Mouse (Mus musculus): ENCODE measurements at regions not wholly inside any gene's neighbourhood (a gene's known extent, or its start where the extent isn't known, plus 50 kb on each side); places are given as distances from the start of the nearest gene placed in this dataset.

GRCm38 (mm10) chr13:39326176-39326575 is 365.5 kb upstream of the Slc35b3 start:
- no peaks in the 10 kb centered on the region for H3K9me3 ChIP-seq (ENCODE audit: control insufficient read depth, low read length)
- no peak overlapping the region for H3K4me3 ChIP-seq (ENCODE audit: low read length)
- H3K27me3 ChIP-seq (ENCODE audit: control insufficient read depth, insufficient read depth, low read depth, low read length): no peaks in the 10 kb centered on the region
- no peaks in the 10 kb centered on the region for H3K36me3 ChIP-seq (ENCODE audit: control insufficient read depth, insufficient read depth, low read length)
- H3K9ac ChIP-seq (ENCODE audit: low read length): no peak overlapping the region
- H3K27ac ChIP-seq (ENCODE audit: low read length): no peak overlapping the region
- H3K4me2 ChIP-seq (ENCODE audit: low read depth, low read length): no peak overlapping the region
- no peak for ATAC-seq (ENCODE audit: low read depth)
- 46% methylated on average over 8 of the region's 8 CpGs for WGBS
- H3K4me1 ChIP-seq (replicated peaks; ENCODE audit: control insufficient read depth, insufficient read depth, low read length): no peaks in the 10 kb centered on the region

DNA sequence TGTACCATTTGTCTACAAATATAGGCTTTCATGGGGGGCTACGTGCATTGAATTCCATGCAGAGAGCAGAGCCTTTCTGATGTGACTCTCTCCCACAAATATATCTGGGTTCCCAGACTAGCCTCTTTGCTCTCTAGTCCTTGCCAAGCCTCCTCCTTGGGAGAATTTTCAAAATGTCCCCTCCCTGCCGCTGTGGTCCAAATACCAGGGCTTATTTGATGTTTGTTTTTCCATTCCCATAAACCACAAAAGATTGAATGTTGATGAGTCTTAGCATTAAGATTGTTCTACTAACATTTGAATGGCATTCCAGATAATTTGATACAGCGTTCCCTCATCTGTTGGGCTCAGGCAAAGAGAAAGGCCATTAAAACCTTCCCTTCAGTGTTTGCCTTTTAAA is 360.4 kb upstream of the Slc35b3 start:
- H3K4me1 ChIP-seq (replicated peaks; ENCODE audit: control insufficient read depth, insufficient read depth, low read length): no peaks in the 10 kb centered on the region
- WGBS: 91% methylated on average over 3 of the region's 3 CpGs
- no peak overlapping the region for H3K4me3 ChIP-seq (ENCODE audit: low read length)
- ATAC-seq (ENCODE audit: low read depth): no peak
- no peaks in the 10 kb centered on the region for H3K36me3 ChIP-seq (ENCODE audit: control insufficient read depth, insufficient read depth, low read length)
- no peaks in the 10 kb centered on the region for H3K9me3 ChIP-seq (ENCODE audit: control insufficient read depth, low read length)
- H3K27me3 ChIP-seq (ENCODE audit: control insufficient read depth, insufficient read depth, low read depth, low read length): no peaks in the 10 kb centered on the region
- H3K9ac ChIP-seq (ENCODE audit: low read length): no peak overlapping the region
- H3K27ac ChIP-seq (ENCODE audit: low read length): no peak overlapping the region
- H3K4me2 ChIP-seq (ENCODE audit: low read depth, low read length): no peak overlapping the region

DNA sequence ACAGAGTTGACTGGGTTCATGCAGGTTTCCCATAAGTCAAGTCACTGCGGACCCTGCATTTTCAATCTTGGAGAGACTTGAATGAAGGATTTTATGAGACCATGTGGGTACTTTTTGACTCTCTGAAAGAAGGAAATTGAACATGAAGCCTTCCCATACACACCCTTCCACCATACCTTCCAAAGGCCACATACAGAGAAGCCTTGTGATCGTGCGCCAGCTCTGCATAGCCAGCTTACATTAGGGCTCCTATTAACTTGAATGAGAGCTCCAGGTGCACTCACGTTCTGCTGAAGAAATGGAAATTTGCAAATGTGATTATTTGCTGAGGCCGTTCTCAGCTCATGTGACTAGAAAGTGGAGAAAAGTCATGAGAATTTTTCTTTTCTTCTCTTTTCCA is 349.1 kb upstream of the Slc35b3 start:
- ATAC-seq (ENCODE audit: low read depth): no peak
- Histone ChIP-seq H3K27ac (ENCODE audit: low read length) (no peak overlapping the region), H3K4me3 (ENCODE audit: low read length) (no peak overlapping the region), H3K27me3 (ENCODE audit: control insufficient read depth, insufficient read depth, low read depth, low read length) (no peaks in the 10 kb centered on the region), H3K9ac (ENCODE audit: low read length) (no peak overlapping the region), H3K4me1 (replicated peaks; ENCODE audit: control insufficient read depth, insufficient read depth, low read length) (no peaks in the 10 kb centered on the region), H3K36me3 (ENCODE audit: control insufficient read depth, insufficient read depth, low read length) (no peaks in the 10 kb centered on the region), H3K9me3 (ENCODE audit: control insufficient read depth, low read length) (no peaks in the 10 kb centered on the region), H3K4me2 (ENCODE audit: low read depth, low read length) (no peak overlapping the region)
- WGBS: 85% methylated on average over 5 of the region's 5 CpGs

DNA sequence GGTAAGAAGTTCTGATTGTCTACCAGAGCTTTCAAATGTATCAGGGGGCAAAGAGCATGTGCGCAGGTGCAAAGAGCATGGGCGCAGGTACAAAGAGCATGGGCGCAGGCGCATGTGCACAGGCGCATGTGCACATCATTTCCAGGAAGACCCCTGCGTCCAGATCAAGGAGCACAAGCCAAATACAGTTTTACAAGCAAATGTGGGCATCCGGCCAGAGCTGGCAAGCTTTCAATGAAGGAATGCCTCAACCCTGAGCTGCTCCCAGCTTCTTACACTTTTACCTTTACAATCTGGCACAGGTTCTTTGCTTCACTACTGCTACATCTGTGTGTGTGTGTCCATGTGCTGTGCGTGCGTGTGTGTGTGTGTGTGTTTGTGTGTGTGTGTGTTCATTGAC is 347.2 kb upstream of the Slc35b3 start:
- no peak for ATAC-seq (ENCODE audit: low read depth)

GRCm38 (mm10) chr13:39306851-39307250 is 346.2 kb upstream of the Slc35b3 start:
- Histone ChIP-seq H3K27ac (ENCODE audit: low read length) (no peak overlapping the region), H3K4me3 (ENCODE audit: low read length) (no peak overlapping the region), H3K4me2 (ENCODE audit: low read depth, low read length) (no peak overlapping the region), H3K27me3 (ENCODE audit: control insufficient read depth, insufficient read depth, low read depth, low read length) (no peaks in the 10 kb centered on the region), H3K9ac (ENCODE audit: low read length) (no peak overlapping the region), H3K9me3 (ENCODE audit: control insufficient read depth, low read length) (no peaks in the 10 kb centered on the region), H3K4me1 (replicated peaks; ENCODE audit: control insufficient read depth, insufficient read depth, low read length) (no peaks in the 10 kb centered on the region), H3K36me3 (ENCODE audit: control insufficient read depth, insufficient read depth, low read length) (no peaks in the 10 kb centered on the region)
- WGBS: 73% methylated on average over 3 of the region's 3 CpGs
- ATAC-seq (ENCODE audit: low read depth): no peak

More for the DNA sequence above, 347.2 kb upstream of the Slc35b3 start:
- H3K27ac ChIP-seq (ENCODE audit: low read length): no peak overlapping the region
- H3K4me1 ChIP-seq (replicated peaks; ENCODE audit: control insufficient read depth, insufficient read depth, low read length): no peaks in the 10 kb centered on the region
- no peaks in the 10 kb centered on the region for H3K9me3 ChIP-seq (ENCODE audit: control insufficient read depth, low read length)
- H3K9ac ChIP-seq (ENCODE audit: low read length): no peak overlapping the region
- H3K4me2 ChIP-seq (ENCODE audit: low read depth, low read length): no peak overlapping the region
- no peaks in the 10 kb centered on the region for H3K27me3 ChIP-seq (ENCODE audit: control insufficient read depth, insufficient read depth, low read depth, low read length)
- H3K4me3 ChIP-seq (ENCODE audit: low read length): no peak overlapping the region
- 76% methylated on average over 9 of the region's 9 CpGs for WGBS
- no peaks in the 10 kb centered on the region for H3K36me3 ChIP-seq (ENCODE audit: control insufficient read depth, insufficient read depth, low read length)

- Histone ChIP-seq H3K36me3 (ENCODE audit: control insufficient read depth, insufficient read depth, low read length) (no peaks in the 10 kb centered on the region), H3K4me2 (ENCODE audit: low read depth, low read length) (no peak overlapping the region), H3K9ac (ENCODE audit: low read length) (no peak overlapping the region), H3K4me1 (replicated peaks; ENCODE audit: control insufficient read depth, insufficient read depth, low read length) (no peaks in the 10 kb centered on the region), H3K4me3 (ENCODE audit: low read length) (no peak overlapping the region), H3K9me3 (ENCODE audit: control insufficient read depth, low read length) (no peaks in the 10 kb centered on the region), H3K27me3 (ENCODE audit: control insufficient read depth, insufficient read depth, low read depth, low read length) (no peaks in the 10 kb centered on the region), H3K27ac (ENCODE audit: low read length) (no peak overlapping the region)
- 63% methylated on average over 6 of the region's 6 CpGs for WGBS
- no peak for ATAC-seq (ENCODE audit: low read depth)
These were observed 336.5 kb upstream of the Slc35b3 start for GRCm38 (mm10) chr13:39297129-39297528.

- Histone ChIP-seq H3K9ac (ENCODE audit: low read length) (no peak overlapping the region), H3K36me3 (ENCODE audit: control insufficient read depth, insufficient read depth, low read length) (no peaks in the 10 kb centered on the region), H3K9me3 (ENCODE audit: control insufficient read depth, low read length) (no peaks in the 10 kb centered on the region), H3K27ac (ENCODE audit: low read length) (no peak overlapping the region), H3K27me3 (ENCODE audit: control insufficient read depth, insufficient read depth, low read depth, low read length) (no peaks in the 10 kb centered on the region), H3K4me2 (ENCODE audit: low read depth, low read length) (no peak overlapping the region), H3K4me3 (ENCODE audit: low read length) (no peak overlapping the region), H3K4me1 (replicated peaks; ENCODE audit: control insufficient read depth, insufficient read depth, low read length) (no peaks in the 10 kb centered on the region)
- WGBS: 45% methylated on average over 5 of the region's 6 CpGs
- ATAC-seq (ENCODE audit: low read depth): no peak
These were observed 329.7 kb upstream of the Slc35b3 start for GRCm38 (mm10) chr13:39290216-39290960.

DNA sequence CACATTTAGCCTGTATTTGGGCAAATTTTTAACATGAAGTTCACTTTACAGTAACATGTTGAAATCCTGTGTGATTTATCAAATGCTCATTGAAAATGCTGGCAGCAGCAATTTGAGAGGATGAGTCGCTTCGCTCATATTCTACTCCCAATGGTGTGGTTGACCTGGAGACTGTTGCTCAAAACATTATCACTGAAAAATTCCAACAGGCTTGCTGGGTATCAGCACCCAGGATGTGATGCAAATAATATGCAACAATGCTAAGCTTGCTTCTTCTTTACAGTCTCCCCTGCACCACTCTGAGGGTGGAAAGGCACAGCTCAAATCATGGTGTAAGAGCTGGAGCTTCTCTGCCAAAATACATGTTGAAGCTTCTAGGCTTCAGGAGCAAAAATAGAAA is 321.6 kb upstream of the Slc35b3 start:
- Histone ChIP-seq H3K4me3 (ENCODE audit: low read length) (no peak overlapping the region), H3K36me3 (ENCODE audit: control insufficient read depth, insufficient read depth, low read length) (no peaks in the 10 kb centered on the region), H3K9ac (ENCODE audit: low read length) (no peak overlapping the region), H3K4me1 (replicated peaks; ENCODE audit: control insufficient read depth, insufficient read depth, low read length) (no peaks in the 10 kb centered on the region), H3K4me2 (ENCODE audit: low read depth, low read length) (no peak overlapping the region), H3K27ac (ENCODE audit: low read length) (no peak overlapping the region), H3K27me3 (ENCODE audit: control insufficient read depth, insufficient read depth, low read depth, low read length) (no peaks in the 10 kb centered on the region), H3K9me3 (ENCODE audit: control insufficient read depth, low read length) (no peaks in the 10 kb centered on the region)
- no peak for ATAC-seq (ENCODE audit: low read depth)
- WGBS: 86% methylated on average over 2 of the region's 2 CpGs

DNA sequence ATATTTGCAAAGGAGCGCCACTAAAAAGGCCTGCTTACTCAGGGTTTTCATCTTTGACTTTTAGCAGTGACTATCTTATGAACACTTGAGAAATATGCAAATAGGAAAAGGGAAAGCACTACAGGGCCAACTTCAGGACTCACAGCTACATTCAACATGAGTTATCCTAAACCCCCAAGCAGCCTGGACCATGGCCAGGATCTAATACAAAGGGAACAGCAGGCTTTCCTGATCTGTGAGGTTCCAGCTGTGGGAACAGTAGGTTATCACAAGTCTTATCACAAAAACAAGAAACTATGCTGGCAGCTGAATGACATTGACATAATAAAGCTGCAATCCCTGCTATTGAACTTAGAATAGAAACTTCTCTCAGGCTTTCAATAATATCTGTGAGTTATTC is 317.4 kb upstream of the Slc35b3 start:
- Histone ChIP-seq H3K27me3 (ENCODE audit: control insufficient read depth, insufficient read depth, low read depth, low read length) (no peaks in the 10 kb centered on the region), H3K4me2 (ENCODE audit: low read depth, low read length) (no peak overlapping the region), H3K9me3 (ENCODE audit: control insufficient read depth, low read length) (no peaks in the 10 kb centered on the region), H3K4me3 (ENCODE audit: low read length) (no peak overlapping the region), H3K9ac (ENCODE audit: low read length) (no peak overlapping the region), H3K36me3 (ENCODE audit: control insufficient read depth, insufficient read depth, low read length) (no peaks in the 10 kb centered on the region), H3K4me1 (replicated peaks; ENCODE audit: control insufficient read depth, insufficient read depth, low read length) (no peaks in the 10 kb centered on the region), H3K27ac (ENCODE audit: low read length) (no peak overlapping the region)
- ATAC-seq (ENCODE audit: low read depth): no peak
- WGBS: 73% methylated on average over 1 of the region's 1 CpGs

GRCm38 (mm10) chr13:39266024-39266423 is 305.3 kb upstream of the Slc35b3 start:
- Histone ChIP-seq H3K36me3 (ENCODE audit: control insufficient read depth, insufficient read depth, low read length) (no peaks in the 10 kb centered on the region), H3K27me3 (ENCODE audit: control insufficient read depth, insufficient read depth, low read depth, low read length) (no peaks in the 10 kb centered on the region), H3K4me3 (ENCODE audit: low read length) (no peak overlapping the region), H3K9ac (ENCODE audit: low read length) (no peak overlapping the region), H3K4me1 (replicated peaks; ENCODE audit: control insufficient read depth, insufficient read depth, low read length) (no peaks in the 10 kb centered on the region), H3K9me3 (ENCODE audit: control insufficient read depth, low read length) (no peaks in the 10 kb centered on the region), H3K4me2 (ENCODE audit: low read depth, low read length) (no peak overlapping the region), H3K27ac (ENCODE audit: low read length) (no peak overlapping the region)
- WGBS: 62% methylated on average over 5 of the region's 5 CpGs
- ATAC-seq (ENCODE audit: low read depth): no peak
